Comparison of ENCODE assay signal across 8 mouse cellular contexts in the genomic region with DNA sequence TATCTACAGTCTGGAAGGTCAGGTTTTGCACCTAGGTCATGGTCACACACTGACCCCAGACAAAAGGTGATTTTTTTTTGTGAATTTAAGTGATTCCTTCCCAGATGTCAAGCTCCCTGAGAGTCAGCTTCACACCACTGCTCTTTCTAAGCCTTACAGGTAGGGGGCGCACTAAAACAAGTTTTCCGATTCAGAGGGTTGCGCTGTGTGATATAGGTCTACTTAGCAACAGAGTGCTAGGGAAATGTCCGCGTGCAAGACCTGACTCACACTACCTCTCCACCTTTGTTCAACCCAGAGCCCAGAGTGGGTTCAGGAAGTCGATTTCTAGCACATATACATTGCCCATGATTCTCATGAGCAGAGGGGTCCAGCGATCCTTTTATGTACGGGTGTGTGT.
DNase-seq lines count a peak whose midpoint lies in the region; ATAC-seq and TF ChIP-seq lines count a peak whose summit lies in the region.

No protein-coding gene starts in this region.

- H3K27ac ChIP-seq in cortical plate, adult 2 months (ENCODE audit: insufficient read depth, low read length), result no peak overlapping the region
- H3K27ac ChIP-seq in heart, embryonic 16.5 days (ENCODE audit: low read length), result no peak overlapping the region

- peaks cover 7% of the 10 kb centered on the region for H3K9me3 ChIP-seq in heart, embryonic 16.5 days (replicated peaks; ENCODE audit: control insufficient read depth, low read length)
- peaks cover 12% of the 10 kb centered on the region for H3K9me3 ChIP-seq in megakaryocyte, embryonic 14.5 days

- no peak for ATAC-seq in CD4-positive, CD25-positive, alpha-beta regulatory T cell, adult 4 months
- peak; percentile 63; the same call in 1 of the 2 replicates for ATAC-seq in heart, embryonic 16.5 days (replicated peaks; ENCODE audit: extremely low read depth, insufficient read depth, low FRiP score)

- DNase-seq in CD4-positive, CD25-positive, alpha-beta regulatory T cell, adult 2 months (ENCODE audit: low read depth, low spot score), result peak; percentile 65
- peak; percentile 77 for DNase-seq in R1 (ENCODE audit: low read depth, low spot score)
- peak; percentile 27 to 55 for DNase-seq in layer of hippocampus, postnatal 36 days
- peak; percentile 40 for DNase-seq in right cerebral cortex, postnatal 4 days

- no peak for TF ChIP-seq POLR2A in cortical plate, adult 2 months (IDR thresholded peaks at IDR 0.05; ENCODE audit: extremely low read depth, insufficient read depth, low read length)

- no peak overlapping the region for H3K9ac ChIP-seq in heart, embryonic 16.5 days (ENCODE audit: low read length)

- H3K4me1 ChIP-seq in cortical plate, adult 2 months (ENCODE audit: control insufficient read depth, insufficient read depth, low read length), result no peaks in the 10 kb centered on the region; the same call in 1 of the 2 replicates
- no peaks in the 10 kb centered on the region for H3K4me1 ChIP-seq in heart, embryonic 16.5 days (ENCODE audit: control insufficient read depth, insufficient read depth, low read length)
- peaks cover 62% of the 10 kb centered on the region for H3K4me1 ChIP-seq in megakaryocyte, embryonic 14.5 days

- WGBS in heart, embryonic 16.5 days, result 9% methylated on average over 8 of the region's 8 CpGs

- no peak overlapping the region for H3K4me3 ChIP-seq in cortical plate, adult 2 months (ENCODE audit: insufficient read depth, low read length)
- no peak overlapping the region for H3K4me3 ChIP-seq in heart, embryonic 16.5 days (ENCODE audit: low read length)
- peak overlapping the region; percentile 71 for H3K4me3 ChIP-seq in megakaryocyte, embryonic 14.5 days (replicated peaks)

- no peaks in the 10 kb centered on the region for H3K36me3 ChIP-seq in heart, embryonic 16.5 days (ENCODE audit: control insufficient read depth, insufficient read depth)
- H3K36me3 ChIP-seq in megakaryocyte, embryonic 14.5 days (replicated peaks; ENCODE audit: low read length), result peaks cover 2% of the 10 kb centered on the region

- peak; percentile 79 for TF ChIP-seq CTCF in cortical plate, adult 2 months (IDR thresholded peaks at IDR 0.05; ENCODE audit: extremely low read depth, insufficient read depth, low read length)

- H3K27me3 ChIP-seq in heart, embryonic 16.5 days (ENCODE audit: control insufficient read depth, insufficient read depth, low read length), result peaks cover 3% of the 10 kb centered on the region; the same call in 1 of the 2 replicates
- peaks cover 30% of the 10 kb centered on the region for H3K27me3 ChIP-seq in megakaryocyte, embryonic 14.5 days (replicated peaks)

- H3K4me2 ChIP-seq in heart, embryonic 16.5 days (ENCODE audit: low read depth, low read length), result peak overlapping the region; percentile 46
